Mouse (Mus musculus): Measurements from ENCODE around the gene Sh3gl1.

The Sh3gl1 gene

DNA sequence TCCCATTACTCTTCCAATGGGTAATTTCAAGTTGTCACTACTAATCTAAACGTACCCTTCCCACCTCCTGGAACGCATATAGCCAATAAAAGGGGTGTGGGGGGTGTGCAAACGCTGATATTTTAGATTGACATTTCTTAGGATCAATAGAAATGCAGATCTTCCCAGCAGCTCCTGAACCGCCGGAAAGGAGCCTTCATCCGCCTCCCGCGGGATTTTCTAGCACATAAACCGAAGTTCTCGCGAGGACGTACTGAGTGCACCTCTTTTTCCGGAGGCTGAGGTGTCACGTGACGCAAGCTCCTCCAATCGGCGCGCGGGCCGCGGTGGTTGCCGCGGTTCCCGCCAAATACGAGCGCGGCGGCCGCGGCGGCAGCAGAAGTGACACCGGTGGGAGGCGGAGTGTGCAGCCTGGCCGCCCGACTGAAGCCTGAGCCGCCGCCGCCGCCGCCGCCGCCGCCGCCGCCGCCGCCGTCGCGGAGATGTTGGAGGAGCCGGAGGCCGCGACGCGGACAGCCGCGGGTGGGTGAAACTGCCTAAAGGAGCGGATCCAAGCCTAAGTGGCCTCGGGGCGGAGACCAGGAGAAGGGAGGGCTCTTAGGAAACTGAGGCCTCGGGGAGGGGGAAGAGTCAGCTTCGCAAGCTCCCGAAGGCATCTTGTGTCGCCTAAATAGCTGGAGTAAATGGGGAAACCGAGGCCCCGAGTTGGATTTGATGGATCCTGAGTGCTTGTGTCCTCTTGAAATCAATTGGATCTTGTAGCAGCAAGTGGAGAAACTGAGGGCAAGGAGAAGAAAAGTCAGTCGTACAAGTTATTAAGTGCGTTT lies 3.8 kb upstream of the Sh3gl1 start, which contains the start of gene Chaf1a:
Gene Chaf1a (plus strand): TSS at position 410 of the 827 bp plus-strand sequence.
- DNase-seq (ENCODE audit: low spot score in 2 of 2): peak; percentile 96 to 98

DNA sequence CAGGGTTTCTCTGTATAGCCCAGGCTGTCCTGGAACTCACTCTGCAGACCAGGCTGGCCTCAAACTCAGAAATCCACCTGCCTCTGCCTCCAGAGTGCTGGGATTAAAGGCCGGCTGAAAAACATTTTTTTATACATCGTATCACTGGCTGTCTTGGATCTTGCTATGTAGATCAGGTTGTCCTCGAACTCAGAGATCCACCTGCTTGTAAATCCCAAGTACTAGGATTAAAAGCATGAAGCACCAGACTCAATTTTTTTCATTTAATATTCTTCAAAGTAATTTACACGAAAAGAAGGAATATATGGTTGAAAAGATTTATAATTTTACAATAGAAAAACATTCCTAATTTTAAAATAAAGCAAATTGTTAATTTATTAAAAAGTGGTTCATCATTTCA lies 2.9 kb upstream of the Sh3gl1 start:
- no peak for DNase-seq (ENCODE audit: low spot score in 2 of 2)

- DNase-seq (ENCODE audit: low spot score in 2 of 2): peak in 1 of 2 experiments; percentile 15
Measured at GRCm38 (mm10) chr17:56038583-56039261, 2.3 kb upstream of the Sh3gl1 start.

GRCm38 (mm10) chr17:56036901-56037287 lies 459 bp upstream of the Sh3gl1 start:
- DNase-seq (ENCODE audit: low spot score in 2 of 2): no peak

- DNase-seq (ENCODE audit: low spot score in 2 of 2): no peak
Measured at GRCm38 (mm10) chr17:56035216-56035615, 1.2 kb downstream of the Sh3gl1 start.

GRCm38 (mm10) chr17:56034726-56035100 lies 1.7 kb downstream of the Sh3gl1 start:
- peak in 1 of 2 experiments; percentile 13 for DNase-seq (ENCODE audit: low spot score in 2 of 2)

GRCm38 (mm10) chr17:56034040-56034725 lies 2.3 kb downstream of the Sh3gl1 start:
- DNase-seq (ENCODE audit: low spot score in 2 of 2): no peak

GRCm38 (mm10) chr17:56032831-56033230 lies 3.6 kb downstream of the Sh3gl1 start:
- DNase-seq (ENCODE audit: low spot score in 2 of 2): peak in 1 of 2 experiments; percentile 44

DNA sequence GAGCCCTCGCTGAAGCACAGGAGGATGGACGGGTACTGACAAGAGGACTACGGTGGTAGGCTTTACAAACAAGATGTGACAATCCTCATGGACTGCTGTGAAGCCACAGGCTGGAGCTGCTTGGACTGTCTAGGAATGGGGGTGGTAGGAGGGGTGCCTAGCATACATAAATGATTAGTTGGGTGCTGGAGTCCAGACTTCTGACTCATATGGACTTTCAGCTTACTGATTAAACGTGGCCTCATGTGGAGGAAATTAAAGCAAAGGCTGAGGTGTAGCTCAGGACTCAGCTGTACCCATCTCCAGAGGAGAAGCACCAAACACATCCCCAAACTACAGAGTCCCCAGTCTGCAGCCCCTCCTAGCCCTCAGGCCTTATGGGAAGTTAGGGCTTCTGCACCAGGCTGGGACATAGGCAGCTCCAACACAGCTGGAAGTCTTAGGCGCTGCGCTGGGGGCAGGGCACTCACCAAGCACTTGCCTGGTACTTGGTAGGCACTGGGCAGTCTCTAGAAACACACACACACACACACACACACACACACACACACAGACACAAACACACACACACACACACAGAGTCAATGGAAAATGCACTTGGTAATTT lies 4.2 kb downstream of the Sh3gl1 start:
- no peak for DNase-seq (ENCODE audit: low spot score in 2 of 2)

DNA sequence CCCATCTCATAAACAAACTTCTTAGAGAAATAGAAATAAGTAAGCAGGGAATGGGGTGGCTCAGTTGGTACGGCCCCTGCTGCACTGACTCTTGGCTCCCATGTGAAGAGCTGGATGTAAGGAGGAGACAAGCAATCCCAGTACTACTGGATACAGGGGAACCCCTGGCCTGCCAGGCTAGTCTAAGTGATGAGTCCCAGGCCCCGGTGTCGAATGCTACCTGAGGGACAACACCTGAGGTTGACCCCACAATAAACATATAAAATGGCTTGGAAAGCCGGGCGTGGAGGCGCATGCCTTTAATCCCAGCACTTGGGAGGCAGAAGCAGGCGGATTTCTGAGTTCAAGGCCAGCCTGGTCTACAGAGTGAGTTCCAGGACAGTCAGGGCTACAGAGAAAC lies 5.0 kb downstream of the Sh3gl1 start:
- no peak for DNase-seq (ENCODE audit: low spot score in 2 of 2)

DNA sequence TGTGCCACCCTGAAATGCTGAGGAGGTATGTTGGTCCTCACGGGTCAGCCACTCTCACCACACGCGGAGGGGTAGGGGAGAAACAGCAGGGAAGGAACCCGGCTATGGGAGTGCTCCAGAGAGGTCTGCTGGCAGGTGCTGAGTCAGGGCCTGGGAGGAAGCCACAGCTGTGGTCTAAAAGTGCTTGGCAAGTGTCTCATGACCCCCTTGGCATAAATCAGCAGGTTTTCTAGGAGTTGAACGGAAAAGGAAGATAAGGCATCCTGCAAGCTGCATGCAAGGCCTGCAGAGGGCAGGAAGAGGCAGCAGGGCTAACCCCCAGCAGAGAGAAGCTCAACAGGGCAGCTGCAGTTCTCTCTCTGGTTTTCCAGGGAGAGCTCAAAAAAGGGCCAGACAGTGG lies 5.5 kb downstream of the Sh3gl1 start:
- peak; percentile 29 to 62 for DNase-seq (ENCODE audit: low spot score in 2 of 2)

- DNase-seq (ENCODE audit: low spot score in 2 of 2): peak in 1 of 2 experiments; percentile 56
Measured at GRCm38 (mm10) chr17:56030238-56030870, 6.1 kb downstream of the Sh3gl1 start.

DNA sequence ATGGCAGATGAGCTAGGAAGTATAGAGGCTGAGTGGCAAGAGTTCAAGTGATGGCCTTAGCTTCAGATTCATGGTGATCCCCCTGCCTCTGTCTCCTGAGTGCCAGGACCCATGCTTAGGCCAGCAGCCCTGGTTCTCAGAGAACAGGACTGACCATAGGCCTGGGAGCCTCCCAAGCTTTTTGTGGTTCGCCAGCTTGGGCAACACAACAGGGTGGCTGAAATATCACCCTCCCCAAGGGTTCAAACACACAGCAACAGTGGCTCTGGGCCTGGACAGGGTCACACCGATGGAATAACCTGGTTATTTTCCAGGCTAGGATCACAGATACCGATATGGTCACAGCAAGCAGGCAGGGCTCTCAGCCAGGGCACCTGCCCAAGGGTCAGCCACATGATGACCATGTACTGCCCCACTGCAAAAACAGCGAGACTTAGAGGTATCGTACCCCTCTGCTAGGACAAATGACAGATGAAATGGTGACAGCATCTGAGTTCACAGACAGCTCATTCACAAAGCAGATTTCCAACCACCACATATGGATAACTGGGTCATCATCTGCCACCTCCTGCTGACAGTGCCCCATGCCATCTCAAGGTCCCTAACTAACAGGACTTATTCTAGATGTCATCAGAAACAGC lies 8.5 kb downstream of the Sh3gl1 start:
- DNase-seq (ENCODE audit: low spot score in 2 of 2): no peak

DNA sequence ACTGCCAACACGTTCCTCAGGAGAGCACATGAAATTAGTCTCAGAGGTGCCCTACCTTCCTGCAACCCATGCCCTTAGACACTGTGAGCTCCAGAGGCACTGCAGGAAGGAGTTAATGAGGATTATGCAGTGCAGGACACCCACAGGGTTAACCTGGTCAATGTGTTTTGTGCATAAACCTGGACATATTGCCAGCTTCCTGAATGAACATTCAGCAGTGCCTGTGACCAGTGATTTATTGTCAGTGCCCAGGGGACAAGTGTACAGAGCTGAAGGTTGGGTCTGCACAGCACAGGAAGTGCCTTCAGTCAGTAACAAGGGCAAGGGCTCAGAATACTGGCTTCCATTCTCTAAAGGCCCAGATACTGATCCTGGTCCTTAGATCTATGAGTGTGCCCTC lies 9.6 kb downstream of the Sh3gl1 start:
- no peak for DNase-seq (ENCODE audit: low spot score in 2 of 2)

DNA sequence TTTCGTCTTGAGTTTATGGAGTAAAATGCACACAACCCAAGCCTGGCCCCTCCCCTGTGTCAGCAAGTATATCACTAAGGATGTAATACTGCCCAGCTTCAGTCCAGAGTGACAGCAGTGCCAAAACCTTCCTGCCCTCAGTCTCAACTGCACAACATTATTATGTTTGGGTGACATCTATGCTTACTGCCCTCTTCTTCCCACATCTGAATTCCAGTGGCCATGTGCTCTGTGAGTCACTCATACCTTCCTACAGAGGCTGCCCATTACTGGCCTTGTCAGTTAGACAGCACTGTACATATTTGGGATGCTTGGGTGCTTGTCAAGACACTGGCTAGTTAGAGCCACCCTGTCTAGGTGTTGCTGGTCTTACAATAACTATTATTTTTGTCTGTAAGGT lies 10.1 kb downstream of the Sh3gl1 start:
- DNase-seq (ENCODE audit: low spot score in 2 of 2): no peak

- DNase-seq (ENCODE audit: low spot score in 2 of 2): no peak
Measured at GRCm38 (mm10) chr17:56024931-56025330, 11.5 kb downstream of the Sh3gl1 start.

DNA sequence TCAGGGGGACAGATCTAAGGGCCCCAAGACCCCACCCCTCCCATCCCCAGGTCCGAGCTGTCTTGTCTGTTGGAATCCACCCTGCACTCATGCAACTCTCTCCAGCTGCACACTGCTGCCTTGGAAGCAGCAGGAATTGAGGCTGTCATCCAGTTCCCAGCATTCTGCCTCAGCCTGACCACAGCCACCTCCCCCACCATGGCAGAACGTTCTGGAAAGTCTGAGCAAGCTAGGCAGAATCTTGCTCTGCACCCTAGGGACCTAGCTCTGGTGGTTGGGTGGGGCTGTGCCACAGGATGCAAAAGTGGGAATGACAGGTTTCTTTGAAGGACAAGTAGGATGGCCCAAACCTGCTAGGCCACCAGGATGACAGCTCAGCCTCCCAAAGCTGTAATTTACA lies 12.0 kb downstream of the Sh3gl1 start:
- DNase-seq (ENCODE audit: low spot score in 2 of 2): no peak

DNA sequence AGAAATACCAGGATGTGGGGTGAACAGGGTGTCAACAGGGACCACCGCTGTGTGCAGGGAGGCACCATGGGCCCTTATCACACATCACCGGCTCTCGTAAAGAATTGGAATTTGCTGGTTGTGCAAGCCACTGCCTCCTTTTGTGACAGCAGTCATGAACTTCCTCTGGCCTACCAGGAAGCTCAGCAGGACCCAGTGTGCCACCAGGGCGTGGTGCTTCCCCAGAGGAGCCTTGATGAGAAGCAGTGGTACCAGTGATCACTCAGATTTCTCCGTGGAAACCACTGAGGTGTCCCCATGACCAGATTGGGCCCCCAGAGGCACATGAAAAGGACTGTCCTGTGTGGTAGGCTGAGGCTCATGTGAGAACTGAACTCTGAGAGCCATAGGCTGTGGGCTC lies 13.0 kb downstream of the Sh3gl1 start:
- DNase-seq (ENCODE audit: low spot score in 2 of 2): peak in 1 of 2 experiments; percentile 33

DNA sequence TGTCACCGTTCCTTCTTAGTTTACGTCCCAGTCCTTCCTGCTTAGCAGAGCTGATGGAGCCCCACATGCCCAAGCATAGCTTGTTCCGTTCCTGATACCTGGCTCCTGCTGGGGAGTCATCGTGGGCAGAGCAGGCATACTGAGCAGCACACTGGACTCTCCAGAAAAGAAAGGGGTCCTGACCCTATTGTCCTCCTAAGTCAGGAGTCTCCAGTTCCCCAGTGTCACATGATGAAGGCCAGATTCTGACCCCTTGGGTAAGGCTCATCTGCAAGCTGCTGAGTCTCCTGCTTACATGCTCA lies 13.5 kb downstream of the Sh3gl1 start:
- DNase-seq (ENCODE audit: low spot score in 2 of 2): no peak

GRCm38 (mm10) chr17:56022131-56022988 lies 14.1 kb downstream of the Sh3gl1 start:
- peak in 1 of 2 experiments; percentile 12 for DNase-seq (ENCODE audit: low spot score in 2 of 2)
